Mouse (Mus musculus) thymus, adult 2 months (tissue): ENCODE data around the gene Hdac10. TPM values are rescaled to one million over a fixed set of nuclear protein-coding genes. Genes with fewer than 3 reads are reported as not detected.

Experiments
- DNase-seq: peaks from one replicate; pipeline ENCODE4 v3.0.0; 2021
- H3K27ac ChIP-seq: fragments of 200-500 bp; 2 replicates; pipeline ENCODE4 v1.5.1; 2012; ENCODE audit warnings: low read length, control low read depth; ENCODE audit not compliant: control insufficient read depth, insufficient read depth
- H3K27me3 ChIP-seq: fragments of 200-500 bp; 2 replicates; pipeline ENCODE4 v1.6.1; 2012; ENCODE audit warnings: mild to moderate bottlenecking, low read length, moderate library complexity, mixed read lengths; ENCODE audit not compliant: control insufficient read depth, insufficient read depth
- H3K36me3 ChIP-seq: fragments of 200-500 bp; 2 replicates; pipeline ENCODE4 v1.6.1; 2012; ENCODE audit warnings: mild to moderate bottlenecking, low read length, moderate library complexity; ENCODE audit not compliant: control insufficient read depth, insufficient read depth
- H3K4me1 ChIP-seq: fragments of 200-500 bp; replicated peaks from 2 replicates; pipeline ENCODE4 v1.6.1; 2012; ENCODE audit warnings: low read length; ENCODE audit not compliant: control insufficient read depth, insufficient read depth
- H3K4me3 ChIP-seq: fragments of 200-500 bp; 2 replicates; pipeline ENCODE4 v1.5.1; 2012; ENCODE audit warnings: mild to moderate bottlenecking, low read length, control low read depth, moderate library complexity; ENCODE audit not compliant: control insufficient read depth, insufficient read depth
- CTCF ChIP-seq: fragments of 200-500 bp; IDR thresholded peaks from 2 replicates; pipeline ENCODE4 v1.5.1; 2012; ENCODE audit warnings: mild to moderate bottlenecking, control low read depth, low read length, moderate library complexity, borderline replicate concordance; ENCODE audit not compliant: control insufficient read depth, poor library complexity, insufficient read depth; ENCODE audit errors: extremely low read depth
- POLR2A ChIP-seq: fragments of 200-500 bp; IDR thresholded peaks from 2 replicates; pipeline ENCODE4 v1.6.1; 2012; ENCODE audit warnings: mild to moderate bottlenecking, low read length, control low read depth, moderate library complexity; ENCODE audit not compliant: control insufficient read depth, poor library complexity, insufficient read depth; ENCODE audit errors: extremely low read depth
- WGBS: fragments of 180-500 bp; shearing (Covaris S2); methylation state at CpG from one replicate; pipeline ENCODE4 v1.1.7; 2018; 5-methylcytosine and 5-hydroxymethylcytosine counted together
- polyA plus RNA-seq: library from polyadenylated mRNA; depleted of rRNA; stranded (reverse); fragments of >200 nt; gene quantifications from 2 replicates; pipeline ENCODE4 v1.2.3, GENCODE M21; 2012

Gene Hdac10
- polyA plus RNA-seq, 1 experiment = 94.4 TPM

DNA sequence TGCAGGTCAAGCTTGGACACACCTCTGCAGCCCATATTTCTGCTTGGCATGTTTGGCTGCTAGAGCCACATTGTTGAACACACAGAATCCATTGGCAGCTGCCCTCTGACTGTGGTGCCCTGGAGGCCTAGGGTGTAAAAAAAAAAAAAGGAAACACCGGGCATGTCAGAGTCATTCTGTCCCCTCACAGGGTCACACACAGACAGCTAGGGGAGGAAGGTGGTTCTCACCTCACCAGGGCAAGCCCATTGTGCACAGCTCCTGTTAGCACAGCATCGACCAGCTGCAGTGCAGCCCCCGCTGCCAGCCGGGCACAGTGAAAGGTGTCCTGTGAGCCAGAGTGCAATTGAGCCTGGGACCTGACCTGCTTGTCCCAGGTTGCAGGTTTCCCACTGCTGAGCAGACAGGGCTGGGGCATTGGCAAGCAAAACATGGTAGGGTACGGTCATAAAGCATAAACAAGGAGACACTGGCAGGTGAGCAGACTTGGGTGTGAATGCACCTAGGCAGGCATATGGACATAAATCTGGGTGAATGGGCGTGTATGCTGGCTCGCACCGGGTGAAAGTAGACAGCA lies 1.0 kb downstream of the Hdac10 start:
- H3K4me1 ChIP-seq = peaks cover 39% of the 10 kb centered on the region
- WGBS = 81% methylated on average over 8 of the region's 8 CpGs

DNA sequence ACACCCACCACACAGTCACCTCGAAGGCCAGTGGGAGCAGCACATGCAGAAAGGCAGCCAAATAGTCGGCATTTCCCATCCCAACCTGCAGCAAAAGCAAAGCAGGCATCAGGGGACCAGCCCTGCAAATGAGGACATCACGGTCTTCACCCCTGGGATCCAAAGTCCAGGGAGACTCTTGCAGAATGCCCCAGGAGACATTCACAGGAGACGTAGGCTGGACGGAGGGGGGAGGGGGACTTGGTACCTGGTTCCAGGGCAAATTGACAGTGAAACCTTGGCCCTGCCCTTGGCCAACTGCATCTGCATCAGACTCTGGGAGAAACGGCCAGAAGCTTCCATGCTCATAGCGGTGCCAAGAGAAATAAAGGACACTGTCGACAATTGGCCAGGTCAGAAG lies 1.9 kb downstream of the Hdac10 start:
- no peak overlapping the region for H3K4me3 ChIP-seq
- TF ChIP-seq CTCF (no peak), POLR2A (no peak)
- no peak overlapping the region for H3K27ac ChIP-seq
- peaks cover 45% of the 10 kb centered on the region for H3K4me1 ChIP-seq
- no peak for DNase-seq
- no peaks in the 10 kb centered on the region for H3K27me3 ChIP-seq
- 97% methylated on average over 8 of the region's 8 CpGs for WGBS
- no peaks in the 10 kb centered on the region for H3K36me3 ChIP-seq

More for the DNA sequence above, 1.0 kb downstream of the Hdac10 start:
- DNase-seq = no peak
- TF ChIP-seq CTCF = no peak
- no peak for TF ChIP-seq POLR2A
- no peaks in the 10 kb centered on the region for H3K27me3 ChIP-seq
- no peak overlapping the region for H3K4me3 ChIP-seq
- H3K27ac ChIP-seq = no peak overlapping the region
- no peaks in the 10 kb centered on the region for H3K36me3 ChIP-seq

- WGBS = 98% methylated on average over 9 of the region's 9 CpGs
- no peaks in the 10 kb centered on the region for H3K36me3 ChIP-seq
- peaks cover 37% of the 10 kb centered on the region for H3K4me1 ChIP-seq
- no peak for DNase-seq
- no peak for TF ChIP-seq CTCF
- TF ChIP-seq POLR2A = no peak
- no peak overlapping the region for H3K27ac ChIP-seq
- H3K27me3 ChIP-seq = no peaks in the 10 kb centered on the region
- H3K4me3 ChIP-seq = no peak overlapping the region
Observed at GRCm38 (mm10) chr15:89125351-89125750, 3.1 kb downstream of the Hdac10 start.

GRCm38 (mm10) chr15:89124312-89124711 lies 4.2 kb downstream of the Hdac10 start:
- no peak overlapping the region for H3K4me3 ChIP-seq
- H3K27ac ChIP-seq = no peak overlapping the region
- no peak for DNase-seq
- TF ChIP-seq POLR2A (no peak), CTCF (no peak)
- H3K4me1 ChIP-seq = peaks cover 35% of the 10 kb centered on the region
- no peaks in the 10 kb centered on the region for H3K36me3 ChIP-seq
- 100% methylated on average over 3 of the region's 3 CpGs for WGBS
- H3K27me3 ChIP-seq = no peaks in the 10 kb centered on the region

DNA sequence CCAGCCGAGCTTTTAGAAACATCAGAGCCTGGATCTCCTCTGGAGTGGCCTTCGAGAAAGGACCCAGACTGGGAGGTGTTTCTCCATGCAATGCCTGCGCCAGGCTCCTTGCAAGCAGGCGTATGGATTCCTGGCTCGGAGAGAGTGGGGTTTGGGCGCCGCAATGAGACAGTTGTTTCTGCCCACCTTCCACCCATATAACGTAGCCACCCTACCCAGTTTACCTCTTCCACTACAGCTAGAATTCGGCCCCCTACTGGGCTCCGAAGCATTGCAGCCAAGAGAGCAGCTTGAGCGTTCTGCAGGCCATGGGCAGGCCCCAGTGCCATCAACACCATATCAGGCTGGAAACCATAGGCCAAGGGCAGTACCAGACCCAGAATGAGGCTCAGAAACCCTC lies 4.9 kb downstream of the Hdac10 start:
- no peak overlapping the region for H3K27ac ChIP-seq
- peak; percentile 30 for DNase-seq
- WGBS = 82% methylated on average over 11 of the region's 11 CpGs
- no peak for TF ChIP-seq CTCF
- no peaks in the 10 kb centered on the region for H3K36me3 ChIP-seq
- H3K4me1 ChIP-seq = peaks cover 30% of the 10 kb centered on the region
- H3K4me3 ChIP-seq = peak overlapping the region; percentile 76; the same call in 1 of the 2 replicates
- H3K27me3 ChIP-seq = no peaks in the 10 kb centered on the region

DNA sequence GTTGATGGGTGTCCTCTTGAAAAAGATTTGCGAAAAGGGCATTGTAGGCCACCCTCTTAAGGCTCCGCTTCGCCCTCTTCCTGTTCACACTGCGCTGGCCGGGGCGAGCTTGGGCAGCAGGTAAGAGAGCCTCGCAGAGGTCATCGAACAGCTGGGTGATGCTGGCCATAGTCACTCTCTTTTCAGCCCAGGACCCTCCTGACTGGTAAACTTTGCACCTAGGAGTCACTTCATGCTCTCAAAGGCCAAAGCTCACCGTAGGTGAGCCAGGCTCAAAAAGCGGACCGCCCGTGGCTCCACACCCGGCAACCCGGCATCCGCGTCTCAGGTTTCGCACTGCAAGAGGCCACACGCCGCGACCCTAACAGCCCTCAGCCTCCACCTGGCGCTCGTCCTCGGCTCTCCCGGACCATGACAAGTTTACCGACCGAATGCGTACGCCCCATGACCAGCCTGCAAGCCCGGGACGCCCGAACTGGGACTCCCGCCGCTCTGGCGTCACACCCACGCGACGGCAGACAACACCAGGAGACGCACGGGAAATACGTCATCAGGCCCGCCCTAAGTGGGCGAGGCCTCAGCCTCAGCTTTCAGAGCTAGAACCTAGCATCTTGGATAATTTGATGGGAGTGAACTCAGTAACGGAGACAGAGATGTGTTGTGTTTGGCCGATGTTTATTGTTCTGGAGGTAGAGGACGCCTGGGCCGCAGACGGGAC lies 5.7 kb downstream of the Hdac10 start, which contains the start of gene Tubgcp6:
TSS of gene Tubgcp6 (minus strand) at position 464 of the 718 bp plus-strand sequence.
- DNase-seq = peak; percentile 94
- H3K36me3 ChIP-seq = no peaks in the 10 kb centered on the region
- 1% methylated on average over 47 of the region's 47 CpGs for WGBS

DNA sequence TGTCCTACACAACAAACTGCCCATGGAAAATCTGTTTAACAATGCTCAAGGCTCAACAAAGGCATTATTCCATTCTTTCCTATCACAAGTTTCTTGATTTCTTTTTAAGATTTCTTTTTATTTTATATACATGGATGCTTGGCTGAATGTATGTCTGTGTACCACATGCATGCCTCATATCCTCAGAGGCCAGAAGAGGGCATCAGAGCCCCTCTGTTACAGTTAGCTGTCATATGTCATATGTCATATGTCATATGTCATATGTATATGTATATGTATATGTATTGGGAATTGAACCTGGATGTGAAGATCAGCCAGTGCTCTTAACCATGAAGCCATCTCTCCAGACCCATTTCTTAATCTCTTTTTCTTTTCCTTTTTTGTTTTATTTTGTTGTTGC lies 10.5 kb downstream of the Hdac10 start:
- Histone ChIP-seq H3K4me3 (no peak overlapping the region), H3K27me3 (no peaks in the 10 kb centered on the region), H3K4me1 (peaks cover 12% of the 10 kb centered on the region), H3K36me3 (peaks cover 17% of the 10 kb centered on the region), H3K27ac (no peak overlapping the region)
- DNase-seq = peak; percentile 39
- TF ChIP-seq CTCF (no peak), POLR2A (no peak)

More for the DNA sequence above, 5.7 kb downstream of the Hdac10 start, which contains the start of gene Tubgcp6:
- Histone ChIP-seq H3K4me3 (peak within 1 kb of the TSS; percentile 76), H3K27ac (no peak within 1 kb of the TSS), H3K27me3 (no peaks in the 10 kb centered on the region), H3K4me1 (peaks cover 26% of the 10 kb centered on the region)
- TF ChIP-seq POLR2A (no peak), CTCF (no peak)
